Mouse (Mus musculus) heart, postnatal 25 days (tissue): Measurements from ENCODE around the gene Vps25. TPM values are rescaled to one million over a fixed set of nuclear protein-coding genes. Genes with fewer than 3 reads are reported as not detected.

Experiments
- DNase-seq: peaks from one replicate; pipeline ENCODE4 v3.0.0; 2022; ENCODE audit warnings: low spot score
- intact Hi-C: fragments of 180-260 bp; cut with DNase I; formaldehyde crosslinking; loops from one replicate; pipeline ENCODE4 v1.15.1; 2025
- total RNA-seq, 2 experiments: library from RNA; stranded (reverse); gene quantifications; 2 replicates each; pipeline ENCODE4 v1.2.3; 2021

Vps25 gene
- 10 to 100 TPM; 78.2 to 85.0 TPM for total RNA-seq

GRCm38 (mm10) chr11:101253613-101254389, at the start of gene Vps25:
Vps25 (plus strand) TSS chr11:101253707.
- intact Hi-C loops = loop anchor here (2.0 to 5.0 kb wide), 2 partner anchors 47 to 166 kb away; partner anchors contain the start of gene Mlx
- DNase-seq = peak; percentile 72

GRCm38 (mm10) chr11:101211970-101212369, 41.5 kb upstream of the Vps25 start:
- intact Hi-C loops = loop anchor here (1.0 to 5.0 kb wide), 3 partner anchors 36 to 185 kb away; partner anchors contain the start of gene Becn1
- DNase-seq = no peak

- DNase-seq = no peak
- intact Hi-C loops = no loop called here
Observed at GRCm38 (mm10) chr11:101216936-101217335, 36.6 kb upstream of the Vps25 start.

GRCm38 (mm10) chr11:101218436-101219055, 35.0 kb upstream of the Vps25 start:
- DNase-seq = no peak
- intact Hi-C loops = no loop called here

GRCm38 (mm10) chr11:101220853-101221252, 32.7 kb upstream of the Vps25 start:
- intact Hi-C loops = no loop called here
- DNase-seq = no peak

- intact Hi-C loops = no loop called here
- no peak for DNase-seq
Observed at GRCm38 (mm10) chr11:101221306-101221986, 32.1 kb upstream of the Vps25 start.

- intact Hi-C loops = no loop called here
- DNase-seq = no peak
Observed at GRCm38 (mm10) chr11:101224337-101224736, 29.2 kb upstream of the Vps25 start.

GRCm38 (mm10) chr11:101225331-101226064, 28.0 kb upstream of the Vps25 start:
- DNase-seq = no peak
- intact Hi-C loops = no loop called here

- peak; percentile 86 for DNase-seq
- intact Hi-C loops = no loop called here
Observed at GRCm38 (mm10) chr11:101226065-101226701, 27.3 kb upstream of the Vps25 start, which contains the start of gene Ezh1. Ezh1 (minus strand) TSS chr11:101226463.

GRCm38 (mm10) chr11:101229361-101229900, 24.1 kb upstream of the Vps25 start:
- no peak for DNase-seq
- intact Hi-C loops = no loop called here

GRCm38 (mm10) chr11:101230061-101230511, 23.4 kb upstream of the Vps25 start:
- intact Hi-C loops = no loop called here
- DNase-seq = peak; percentile 67

- intact Hi-C loops = no loop called here
- no peak for DNase-seq
Observed at GRCm38 (mm10) chr11:101230526-101230925, 23.0 kb upstream of the Vps25 start.

GRCm38 (mm10) chr11:101230991-101231871, 22.3 kb upstream of the Vps25 start:
- intact Hi-C loops = loop anchor here (1.0 kb wide), 1 partner anchor 15 kb away; the partner anchor contains the start of gene Ramp2

GRCm38 (mm10) chr11:101232010-101232839, 21.3 kb upstream of the Vps25 start:
- DNase-seq = peak; percentile 62

More at GRCm38 (mm10) chr11:101230991-101231871, 22.3 kb upstream of the Vps25 start:
- DNase-seq = peak; percentile 88

GRCm38 (mm10) chr11:101233240-101233639, 20.3 kb upstream of the Vps25 start:
- intact Hi-C loops = no loop called here
- DNase-seq = no peak

More at GRCm38 (mm10) chr11:101232010-101232839, 21.3 kb upstream of the Vps25 start:
- intact Hi-C loops = no loop called here

- intact Hi-C loops = no loop called here
- DNase-seq = no peak
Observed at GRCm38 (mm10) chr11:101234124-101234523, 19.4 kb upstream of the Vps25 start.

- DNase-seq = no peak
- intact Hi-C loops = no loop called here
Observed at GRCm38 (mm10) chr11:101235429-101235828, 18.1 kb upstream of the Vps25 start.
